Mouse (Mus musculus) testis, adult 2 months (tissue): ENCODE measurements at regions not wholly inside any gene's neighbourhood (a gene's known extent, or its start where the extent isn't known, plus 50 kb on each side); places are given as distances from the start of the nearest gene placed in this dataset.

ENCODE experiments used
- CTCF ChIP-seq: fragments of 200-500 bp; IDR thresholded peaks from 2 replicates; pipeline ENCODE4 v1.5.1; 2012; ENCODE audit warnings: low read depth, mild to moderate bottlenecking, inconsistent platforms, low read length, moderate library complexity; ENCODE audit not compliant: control insufficient read depth, insufficient read depth, insufficient replicate concordance
- POLR2A ChIP-seq: fragments of 200-500 bp; IDR thresholded peaks from 2 replicates; pipeline ENCODE4 v1.6.1; 2012; ENCODE audit warnings: low read depth, mild to moderate bottlenecking, inconsistent platforms, low read length, moderate library complexity; ENCODE audit not compliant: control insufficient read depth

GRCm38 (mm10) chr1:137256294-137256693, 296.0 kb upstream of the Nr5a2 start:
- no peak for TF ChIP-seq POLR2A
- no peak for TF ChIP-seq CTCF
